Mouse (Mus musculus): ENCODE results near the gene Tnfsf14.

Tnfsf14 gene

GRCm38 (mm10) chr17:57194041-57194507 is at the start of gene Tnfsf14:
Gene Tnfsf14 (minus strand): TSS chr17:57194177.
- DNase-seq (ENCODE audit: low read depth, low spot score): peak; percentile 18

DNA sequence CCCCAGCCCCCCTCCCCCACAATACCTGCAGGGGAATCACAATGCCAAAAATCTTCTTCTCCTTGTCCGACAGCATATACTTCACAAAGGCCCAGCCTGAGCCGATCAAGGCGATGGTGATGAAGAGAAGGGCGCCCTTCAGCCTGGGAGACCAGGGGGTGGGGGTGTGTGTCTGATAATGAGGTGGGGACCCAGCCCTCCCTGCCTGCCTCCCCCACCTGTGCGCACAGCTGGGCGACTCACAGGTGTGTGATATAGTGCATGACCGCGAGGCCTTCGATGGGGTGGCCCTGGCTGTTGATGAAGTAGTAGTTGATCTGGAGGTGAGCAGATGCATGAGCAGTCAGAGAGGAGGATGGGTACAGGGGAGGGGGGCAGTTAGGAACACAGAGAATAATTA is 43.2 kb upstream of the Tnfsf14 start:
- no peak for DNase-seq (ENCODE audit: low read depth, low spot score)

GRCm38 (mm10) chr17:57235803-57236202 is 41.8 kb upstream of the Tnfsf14 start:
- DNase-seq (ENCODE audit: low read depth, low spot score): no peak

GRCm38 (mm10) chr17:57234254-57234928 is 40.4 kb upstream of the Tnfsf14 start:
- DNase-seq (ENCODE audit: low read depth, low spot score): no peak

GRCm38 (mm10) chr17:57233038-57233437 is 39.1 kb upstream of the Tnfsf14 start:
- DNase-seq (ENCODE audit: low read depth, low spot score): no peak

GRCm38 (mm10) chr17:57232200-57232599 is 38.2 kb upstream of the Tnfsf14 start:
- DNase-seq (ENCODE audit: low read depth, low spot score): no peak

- peak; percentile 40 for DNase-seq (ENCODE audit: low read depth, low spot score)
Measured at GRCm38 (mm10) chr17:57231321-57231771, 37.4 kb upstream of the Tnfsf14 start.

DNA sequence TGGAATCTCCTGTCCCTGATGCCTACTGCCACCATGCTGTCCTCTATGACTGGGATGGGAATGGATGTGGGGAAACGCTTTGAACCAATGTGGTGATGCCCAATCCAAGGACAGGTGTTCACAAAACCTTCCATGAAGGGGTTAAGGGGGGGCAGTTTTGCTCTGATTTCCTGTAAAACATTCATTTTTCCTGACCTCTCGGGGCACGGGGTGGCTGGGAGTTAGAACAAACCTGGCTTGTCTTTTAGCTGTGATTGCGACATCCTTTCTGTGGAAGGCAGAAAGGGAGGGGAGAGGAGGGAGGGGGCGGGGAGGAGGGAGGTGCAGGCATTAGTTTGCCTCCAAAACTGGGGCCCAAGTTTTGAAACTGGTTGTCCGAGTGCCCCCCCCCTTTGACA is 36.8 kb upstream of the Tnfsf14 start:
- DNase-seq (ENCODE audit: low read depth, low spot score): peak; percentile 39

DNA sequence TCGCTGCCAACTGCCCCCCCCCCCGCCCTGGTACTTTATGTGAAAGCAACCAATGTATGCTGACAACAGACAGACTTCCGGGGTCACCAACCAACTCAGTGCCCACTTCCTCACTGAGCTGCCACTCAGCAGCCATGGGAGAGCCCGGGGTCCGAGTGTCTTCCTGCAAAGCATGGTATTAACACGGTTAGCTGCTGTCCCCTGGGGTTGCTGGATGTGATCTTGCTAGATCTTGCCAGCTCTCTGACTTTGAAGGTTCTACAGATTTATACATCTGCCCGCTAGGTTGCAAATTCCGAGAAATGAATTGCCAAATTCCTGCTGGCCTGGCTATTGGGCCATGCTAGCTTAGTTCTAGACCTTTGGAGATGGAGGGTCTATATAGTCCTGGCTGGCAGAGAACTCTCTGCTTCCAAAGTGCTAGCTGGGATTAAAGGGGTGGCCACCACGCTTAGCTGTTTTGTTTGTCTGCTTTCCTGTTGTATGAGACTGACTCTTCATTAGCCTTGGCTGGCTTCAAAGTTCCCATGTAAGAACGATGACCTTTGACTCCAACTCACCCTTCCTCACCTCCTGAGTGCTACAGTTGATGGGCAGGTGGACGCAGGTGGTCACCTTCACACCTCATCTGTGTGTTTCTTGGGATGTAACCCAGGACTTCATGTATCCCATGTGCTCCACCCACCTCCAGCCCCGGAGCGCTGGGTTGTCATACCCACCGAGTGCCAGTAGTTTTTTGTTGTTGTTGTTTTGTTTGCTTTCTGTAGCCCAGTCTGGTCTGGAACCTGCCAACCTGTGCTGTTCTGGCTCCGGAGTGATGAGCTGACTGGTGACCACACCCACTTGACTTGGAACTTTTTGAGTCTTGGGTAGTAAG is 36.1 kb upstream of the Tnfsf14 start:
- no peak for DNase-seq (ENCODE audit: low read depth, low spot score)

- DNase-seq (ENCODE audit: low read depth, low spot score): no peak
Measured at GRCm38 (mm10) chr17:57228873-57229272, 34.9 kb upstream of the Tnfsf14 start.

DNA sequence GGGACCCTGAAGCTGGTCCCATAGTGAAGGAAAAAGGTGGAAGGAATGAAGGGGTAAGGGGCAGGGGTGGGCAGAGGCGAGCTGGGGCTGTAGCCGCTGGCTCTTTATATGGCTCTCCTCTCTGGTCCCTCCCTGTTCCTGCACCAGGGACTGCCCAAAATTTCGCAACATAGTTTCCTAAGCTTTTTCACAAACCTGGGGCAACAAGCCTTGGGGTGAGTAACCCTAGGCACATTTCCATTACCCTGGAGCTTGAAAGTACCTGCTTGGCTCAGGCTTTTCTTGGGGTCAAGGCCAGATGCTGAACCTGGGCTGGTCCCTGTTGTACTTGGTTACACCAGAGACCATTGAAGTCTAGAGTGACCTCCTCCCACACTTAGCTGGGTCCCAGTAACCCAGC is 34.0 kb upstream of the Tnfsf14 start, which contains the start of gene C3:
Gene C3 (minus strand): TSS at position 123 of the 400 bp plus-strand sequence.
- DNase-seq (ENCODE audit: low read depth, low spot score): peak; percentile 61

DNA sequence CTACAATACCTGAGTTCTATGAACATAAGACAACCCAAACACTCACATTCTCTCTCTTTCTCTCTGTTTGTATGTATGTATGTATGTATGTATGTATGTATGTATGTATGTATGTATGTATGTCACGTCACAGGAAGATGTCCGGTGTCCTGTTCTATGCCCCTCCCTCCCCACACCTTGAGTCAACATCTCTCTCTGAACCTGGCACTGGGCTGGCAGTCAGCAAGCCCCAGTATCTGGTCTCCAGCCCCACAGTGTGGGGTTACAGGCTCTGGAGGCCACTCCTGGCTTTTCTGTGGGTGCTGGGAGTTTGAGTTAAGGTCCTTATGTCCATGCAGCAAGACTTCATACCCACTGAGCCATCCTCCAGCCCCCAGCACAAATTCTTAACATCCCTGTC is 33.5 kb upstream of the Tnfsf14 start:
- no peak for DNase-seq (ENCODE audit: low read depth, low spot score)

- no peak for DNase-seq (ENCODE audit: low read depth, low spot score)
Measured at GRCm38 (mm10) chr17:57223313-57223712, 29.3 kb upstream of the Tnfsf14 start.

DNA sequence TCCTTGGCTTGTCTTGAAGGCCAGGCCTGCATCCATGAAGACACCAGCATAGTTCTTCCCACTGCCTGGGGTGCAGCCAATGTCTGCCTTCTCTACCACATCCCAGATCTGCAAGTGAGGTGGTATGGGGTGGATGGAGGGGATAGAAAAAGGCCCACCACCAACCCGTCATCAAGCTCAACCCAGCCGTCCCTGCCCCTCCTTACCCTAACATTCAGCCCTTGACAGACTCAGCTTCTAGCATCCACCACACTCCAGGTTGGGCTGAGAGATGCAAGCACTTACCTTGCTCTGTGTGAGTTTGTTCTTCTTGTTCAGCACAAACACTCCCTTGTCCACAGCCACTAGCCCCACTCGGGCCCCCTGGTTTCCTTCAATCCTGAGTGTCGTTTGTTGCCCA is 27.9 kb upstream of the Tnfsf14 start:
- DNase-seq (ENCODE audit: low read depth, low spot score): no peak

- no peak for DNase-seq (ENCODE audit: low read depth, low spot score)
Measured at GRCm38 (mm10) chr17:57219884-57220207, 25.9 kb upstream of the Tnfsf14 start.

GRCm38 (mm10) chr17:57219167-57219883 is 25.3 kb upstream of the Tnfsf14 start:
- peak; percentile 40 for DNase-seq (ENCODE audit: low read depth, low spot score)

DNA sequence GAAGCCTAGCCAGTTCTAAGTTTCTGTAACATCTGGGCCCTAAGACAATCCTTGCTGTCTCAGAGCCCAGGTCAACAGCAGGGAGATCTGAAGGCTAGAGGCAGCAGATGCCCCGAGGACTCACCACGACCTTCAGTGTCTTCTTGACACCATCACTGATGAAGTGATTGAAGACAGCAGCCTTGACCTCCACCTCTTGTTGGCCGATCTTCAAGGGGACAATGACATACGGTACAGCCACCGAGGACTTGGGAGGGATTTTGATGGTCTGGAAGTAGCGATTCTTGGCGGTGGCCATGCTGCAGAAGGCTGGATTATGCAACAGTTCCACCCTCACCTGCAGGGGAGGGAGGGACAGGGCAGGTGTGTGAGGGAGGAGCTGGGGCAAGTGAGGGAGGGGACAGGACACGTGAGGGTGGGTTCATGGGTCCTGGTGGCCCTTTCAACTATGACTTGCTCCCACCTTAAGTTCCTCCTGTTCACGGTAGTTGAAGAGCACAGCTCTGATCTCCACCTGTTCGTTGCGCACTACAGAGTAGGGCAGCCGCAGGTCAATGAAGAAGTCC is 24.4 kb upstream of the Tnfsf14 start:
- no peak for DNase-seq (ENCODE audit: low read depth, low spot score)

DNA sequence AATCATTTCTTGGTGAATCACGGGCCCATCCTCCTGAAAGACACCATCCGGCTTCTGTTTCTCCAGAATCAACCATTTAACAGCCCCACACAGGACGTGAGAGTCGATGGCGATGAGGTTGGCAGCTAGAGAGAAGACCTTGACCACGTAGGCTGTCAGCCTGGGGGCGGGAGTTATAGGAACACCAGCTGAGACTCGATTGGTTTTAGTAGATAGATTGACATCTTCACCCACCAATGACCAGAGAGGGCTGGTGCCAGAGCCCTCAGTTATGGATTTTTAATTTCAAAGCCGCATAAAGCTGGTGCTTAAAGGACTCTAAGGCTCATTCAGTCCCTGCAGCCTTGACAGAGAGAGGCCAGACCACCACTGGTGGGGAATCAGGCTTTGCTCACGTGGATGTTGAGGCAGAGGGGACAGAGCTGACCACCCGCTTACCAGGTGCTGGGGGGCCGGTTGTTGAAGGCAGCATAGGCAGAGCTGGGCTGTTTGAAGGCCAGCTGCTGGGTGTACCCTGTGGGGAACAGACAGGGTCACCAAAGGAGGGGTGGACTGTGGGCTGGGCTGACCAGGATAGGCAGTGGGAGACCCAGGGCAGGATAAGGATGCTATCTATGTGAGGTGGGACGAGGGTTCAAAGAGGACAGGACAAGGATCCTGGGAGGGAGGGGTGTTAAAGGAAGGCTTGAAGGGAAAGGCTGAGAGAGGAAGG is 20.9 kb upstream of the Tnfsf14 start:
- DNase-seq (ENCODE audit: low read depth, low spot score): no peak

DNA sequence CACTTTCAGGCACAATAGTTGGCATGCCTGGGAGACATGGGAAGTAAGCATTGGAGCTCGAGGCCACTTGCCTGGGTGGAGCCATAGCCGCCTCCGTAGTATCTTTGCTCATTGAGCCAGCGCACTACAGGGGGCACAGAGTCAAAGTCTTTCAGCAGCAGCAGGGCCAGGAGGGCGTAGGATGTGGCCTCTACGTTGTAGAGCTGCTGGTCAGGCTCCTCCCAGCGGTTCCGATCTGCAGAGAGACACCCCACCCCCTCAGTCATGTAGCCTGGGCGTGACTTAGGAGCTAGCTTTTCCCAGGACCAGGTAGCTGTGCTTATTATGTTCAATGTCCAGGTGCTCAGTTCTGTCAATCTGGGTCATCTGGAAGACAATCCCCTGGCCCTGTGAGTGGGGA is 17.5 kb upstream of the Tnfsf14 start:
- DNase-seq (ENCODE audit: low read depth, low spot score): no peak

GRCm38 (mm10) chr17:57209330-57209729 is 15.4 kb upstream of the Tnfsf14 start:
- no peak for DNase-seq (ENCODE audit: low read depth, low spot score)

DNA sequence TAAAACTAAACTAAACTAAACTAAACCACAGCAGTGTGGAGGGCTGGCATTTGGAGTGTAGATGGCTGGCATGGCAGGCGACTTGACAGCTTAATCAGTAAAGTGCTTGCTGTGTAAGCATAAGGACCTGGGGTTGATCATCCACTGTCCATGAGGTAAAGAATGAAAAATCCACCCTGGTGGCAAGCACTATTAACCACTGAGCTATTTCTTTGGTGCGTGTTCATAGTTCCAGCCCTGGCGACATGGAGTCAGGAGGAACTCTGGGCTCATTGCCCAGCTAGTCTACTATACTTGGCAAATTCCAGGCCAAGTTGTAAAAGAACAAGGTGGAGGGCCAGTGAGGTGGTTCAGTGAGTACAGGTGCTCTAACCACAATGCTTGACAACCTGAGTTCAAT is 14.0 kb upstream of the Tnfsf14 start:
- DNase-seq (ENCODE audit: low read depth, low spot score): no peak
